Mouse (Mus musculus): ENCODE results near the gene Spg7. TPM values are rescaled to one million over a fixed set of nuclear protein-coding genes. Genes with fewer than 3 reads are reported as not detected.

Gene Spg7
- polyA plus RNA-seq, 1 experiment, result 79.3 TPM

GRCm38 (mm10) chr8:123103285-123103684, 40.5 kb downstream of the Spg7 start:
- Histone ChIP-seq H3K9me3 (replicated peaks; ENCODE audit: control insufficient read depth, insufficient read depth, low read length, poor library complexity, severe bottlenecking) (no peaks in the 10 kb centered on the region), H3K4me3 (ENCODE audit: low read depth, low read length) (peak overlapping the region; percentile 84), H3K9ac (ENCODE audit: low read depth, poor library complexity, severe bottlenecking) (peak overlapping the region; percentile 97), H3K27ac (ENCODE audit: insufficient read depth, low read length) (peak overlapping the region; percentile 73), H3K36me3 (ENCODE audit: control insufficient read depth, insufficient read depth, low read length, poor library complexity, severe bottlenecking) (peaks cover 33% of the 10 kb centered on the region), H3K27me3 (ENCODE audit: control insufficient read depth, insufficient read depth, low read length, poor library complexity, severe bottlenecking) (no peaks in the 10 kb centered on the region), H3K4me1 (ENCODE audit: control insufficient read depth, insufficient read depth, low read length) (no peaks in the 10 kb centered on the region)
- TF ChIP-seq POLR2A (IDR thresholded peaks at IDR 0.05; ENCODE audit: insufficient read depth, low read length) (no peak), EP300 (IDR thresholded peaks at IDR 0.05; ENCODE audit: insufficient read depth, low read depth, low read length) (no peak), CTCF (IDR thresholded peaks at IDR 0.05; ENCODE audit: low read depth, low read length) (no peak)

- H3K27me3 ChIP-seq (ENCODE audit: control insufficient read depth, insufficient read depth, low read length, poor library complexity, severe bottlenecking), result no peaks in the 10 kb centered on the region
- H3K9ac ChIP-seq (ENCODE audit: low read depth, poor library complexity, severe bottlenecking), result peak overlapping the region; percentile 97
- peaks cover 33% of the 10 kb centered on the region for H3K36me3 ChIP-seq (ENCODE audit: control insufficient read depth, insufficient read depth, low read length, poor library complexity, severe bottlenecking)
- H3K9me3 ChIP-seq (replicated peaks; ENCODE audit: control insufficient read depth, insufficient read depth, low read length, poor library complexity, severe bottlenecking), result no peaks in the 10 kb centered on the region
- H3K27ac ChIP-seq (ENCODE audit: insufficient read depth, low read length), result peak overlapping the region; percentile 73
- H3K4me1 ChIP-seq (ENCODE audit: control insufficient read depth, insufficient read depth, low read length), result no peaks in the 10 kb centered on the region
- peak overlapping the region; percentile 84 for H3K4me3 ChIP-seq (ENCODE audit: low read depth, low read length)
- TF ChIP-seq POLR2A (IDR thresholded peaks at IDR 0.05; ENCODE audit: insufficient read depth, low read length) (no peak), CTCF (IDR thresholded peaks at IDR 0.05; ENCODE audit: low read depth, low read length) (no peak), EP300 (IDR thresholded peaks at IDR 0.05; ENCODE audit: insufficient read depth, low read depth, low read length) (no peak)
Observed at GRCm38 (mm10) chr8:123104046-123104767, 41.5 kb downstream of the Spg7 start.

- no peaks in the 10 kb centered on the region for H3K4me1 ChIP-seq (ENCODE audit: control insufficient read depth, insufficient read depth, low read length)
- H3K9me3 ChIP-seq (replicated peaks; ENCODE audit: control insufficient read depth, insufficient read depth, low read length, poor library complexity, severe bottlenecking), result no peaks in the 10 kb centered on the region
- H3K27me3 ChIP-seq (ENCODE audit: control insufficient read depth, insufficient read depth, low read length, poor library complexity, severe bottlenecking), result no peaks in the 10 kb centered on the region
- H3K9ac ChIP-seq (ENCODE audit: low read depth, poor library complexity, severe bottlenecking), result no peak overlapping the region
- H3K27ac ChIP-seq (ENCODE audit: insufficient read depth, low read length), result peak overlapping the region; percentile 42
- H3K4me3 ChIP-seq (ENCODE audit: low read depth, low read length), result no peak overlapping the region
- peaks cover 33% of the 10 kb centered on the region for H3K36me3 ChIP-seq (ENCODE audit: control insufficient read depth, insufficient read depth, low read length, poor library complexity, severe bottlenecking)
- TF ChIP-seq POLR2A (IDR thresholded peaks at IDR 0.05; ENCODE audit: insufficient read depth, low read length), result no peak
- TF ChIP-seq CTCF (IDR thresholded peaks at IDR 0.05; ENCODE audit: low read depth, low read length), result no peak
- TF ChIP-seq EP300 (IDR thresholded peaks at IDR 0.05; ENCODE audit: insufficient read depth, low read depth, low read length), result no peak
Observed at GRCm38 (mm10) chr8:123105553-123106326, 43.0 kb downstream of the Spg7 start.

GRCm38 (mm10) chr8:123106531-123106930, 43.8 kb downstream of the Spg7 start:
- no peak for TF ChIP-seq POLR2A (IDR thresholded peaks at IDR 0.05; ENCODE audit: insufficient read depth, low read length)
- no peak overlapping the region for H3K9ac ChIP-seq (ENCODE audit: low read depth, poor library complexity, severe bottlenecking)
- H3K27ac ChIP-seq (ENCODE audit: insufficient read depth, low read length), result no peak overlapping the region
- no peaks in the 10 kb centered on the region for H3K4me1 ChIP-seq (ENCODE audit: control insufficient read depth, insufficient read depth, low read length)
- H3K36me3 ChIP-seq (ENCODE audit: control insufficient read depth, insufficient read depth, low read length, poor library complexity, severe bottlenecking), result peaks cover 33% of the 10 kb centered on the region
- no peaks in the 10 kb centered on the region for H3K27me3 ChIP-seq (ENCODE audit: control insufficient read depth, insufficient read depth, low read length, poor library complexity, severe bottlenecking)
- no peaks in the 10 kb centered on the region for H3K9me3 ChIP-seq (replicated peaks; ENCODE audit: control insufficient read depth, insufficient read depth, low read length, poor library complexity, severe bottlenecking)
- H3K4me3 ChIP-seq (ENCODE audit: low read depth, low read length), result no peak overlapping the region

GRCm38 (mm10) chr8:123108010-123108409, 45.3 kb downstream of the Spg7 start:
- TF ChIP-seq POLR2A (IDR thresholded peaks at IDR 0.05; ENCODE audit: insufficient read depth, low read length) (no peak), CTCF (IDR thresholded peaks at IDR 0.05; ENCODE audit: low read depth, low read length) (no peak), EP300 (IDR thresholded peaks at IDR 0.05; ENCODE audit: insufficient read depth, low read depth, low read length) (no peak)

GRCm38 (mm10) chr8:123108953-123109352, 46.2 kb downstream of the Spg7 start:
- Histone ChIP-seq H3K9ac (ENCODE audit: low read depth, poor library complexity, severe bottlenecking) (no peak overlapping the region), H3K27ac (ENCODE audit: insufficient read depth, low read length) (no peak overlapping the region), H3K36me3 (ENCODE audit: control insufficient read depth, insufficient read depth, low read length, poor library complexity, severe bottlenecking) (peaks cover 18% of the 10 kb centered on the region), H3K4me1 (ENCODE audit: control insufficient read depth, insufficient read depth, low read length) (no peaks in the 10 kb centered on the region), H3K9me3 (replicated peaks; ENCODE audit: control insufficient read depth, insufficient read depth, low read length, poor library complexity, severe bottlenecking) (no peaks in the 10 kb centered on the region), H3K27me3 (ENCODE audit: control insufficient read depth, insufficient read depth, low read length, poor library complexity, severe bottlenecking) (no peaks in the 10 kb centered on the region), H3K4me3 (ENCODE audit: low read depth, low read length) (no peak overlapping the region)
- no peak for TF ChIP-seq CTCF (IDR thresholded peaks at IDR 0.05; ENCODE audit: low read depth, low read length)
- TF ChIP-seq POLR2A (IDR thresholded peaks at IDR 0.05; ENCODE audit: insufficient read depth, low read length), result no peak

More at GRCm38 (mm10) chr8:123108010-123108409, 45.3 kb downstream of the Spg7 start:
- H3K9ac ChIP-seq (ENCODE audit: low read depth, poor library complexity, severe bottlenecking), result no peak overlapping the region
- H3K4me3 ChIP-seq (ENCODE audit: low read depth, low read length), result no peak overlapping the region
- H3K27me3 ChIP-seq (ENCODE audit: control insufficient read depth, insufficient read depth, low read length, poor library complexity, severe bottlenecking), result no peaks in the 10 kb centered on the region
- peaks cover 28% of the 10 kb centered on the region for H3K36me3 ChIP-seq (ENCODE audit: control insufficient read depth, insufficient read depth, low read length, poor library complexity, severe bottlenecking)
- no peaks in the 10 kb centered on the region for H3K9me3 ChIP-seq (replicated peaks; ENCODE audit: control insufficient read depth, insufficient read depth, low read length, poor library complexity, severe bottlenecking)
- no peak overlapping the region for H3K27ac ChIP-seq (ENCODE audit: insufficient read depth, low read length)
- no peaks in the 10 kb centered on the region for H3K4me1 ChIP-seq (ENCODE audit: control insufficient read depth, insufficient read depth, low read length)

Measured in ES-Bruce4 (cell line).